Mouse (Mus musculus) monocyte, adult 5-6 weeks (primary cell): Measurements from ENCODE around the gene Ppp6r1. TPM values are rescaled to one million over a fixed set of nuclear protein-coding genes. Genes with fewer than 3 reads are reported as not detected.

ENCODE experiments used
- ATAC-seq: fragments of 153-309, 156-312 bp; replicated peaks from 2 replicates; pipeline ENCODE4 v1.8.0; 2017; ENCODE audit warnings: mild to moderate bottlenecking; ENCODE audit not compliant: low TSS enrichment, insufficient number of reproducible peaks, severe bottlenecking, poor library complexity, low FRiP score
- total RNA-seq: library from RNA; stranded (forward); fragments of 200-1000, 200-491, 200-594 nt; gene quantifications from 3 replicates; pipeline ENCODE4 v1.2.3, GENCODE M21; 2017

Ppp6r1 gene
- total RNA-seq, 1 experiment from 2014 or later = 101 TPM

- ATAC-seq = no peak
Observed at GRCm38 (mm10) chr7:4659911-4660443, 1.2 kb upstream of the Ppp6r1 start.

DNA sequence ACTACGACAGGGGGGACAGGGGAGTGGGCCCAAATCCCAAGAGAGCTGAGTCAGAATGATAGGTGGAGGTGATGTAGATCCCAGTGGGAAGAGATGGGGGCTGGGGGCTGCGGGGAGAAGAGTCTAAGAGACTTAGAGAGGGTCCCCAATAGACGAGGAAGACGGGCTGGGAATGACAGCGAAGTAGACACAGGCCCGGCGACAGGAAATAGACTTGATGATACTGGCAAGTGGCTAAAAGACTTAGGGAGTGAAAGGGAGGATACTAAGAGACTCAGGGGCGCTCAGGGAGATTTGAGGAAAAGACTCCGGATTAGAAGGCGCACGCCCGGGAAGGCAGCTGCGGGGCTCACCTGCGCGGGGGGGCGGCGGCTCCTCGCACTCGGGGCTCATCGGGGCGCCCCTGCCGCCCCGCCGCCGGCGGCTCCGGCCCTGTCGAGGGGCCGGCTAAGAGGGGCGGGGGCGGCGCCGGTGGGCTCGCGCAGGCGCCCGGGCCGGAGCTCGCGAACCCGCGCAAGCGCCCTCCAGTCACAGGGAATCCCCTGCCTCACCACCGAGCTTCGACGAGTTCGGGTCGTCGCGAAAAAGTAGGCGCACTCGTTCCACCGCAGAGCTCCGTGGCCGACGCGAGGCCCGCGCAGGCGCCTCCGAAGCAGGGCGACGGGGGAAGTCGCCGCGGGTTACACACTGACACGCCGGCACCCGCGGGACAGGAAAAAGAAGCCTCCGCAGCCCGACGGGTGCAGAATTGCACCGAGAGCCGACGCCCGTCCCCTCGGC is 501 bp downstream of the Ppp6r1 start:
- no peak for ATAC-seq

DNA sequence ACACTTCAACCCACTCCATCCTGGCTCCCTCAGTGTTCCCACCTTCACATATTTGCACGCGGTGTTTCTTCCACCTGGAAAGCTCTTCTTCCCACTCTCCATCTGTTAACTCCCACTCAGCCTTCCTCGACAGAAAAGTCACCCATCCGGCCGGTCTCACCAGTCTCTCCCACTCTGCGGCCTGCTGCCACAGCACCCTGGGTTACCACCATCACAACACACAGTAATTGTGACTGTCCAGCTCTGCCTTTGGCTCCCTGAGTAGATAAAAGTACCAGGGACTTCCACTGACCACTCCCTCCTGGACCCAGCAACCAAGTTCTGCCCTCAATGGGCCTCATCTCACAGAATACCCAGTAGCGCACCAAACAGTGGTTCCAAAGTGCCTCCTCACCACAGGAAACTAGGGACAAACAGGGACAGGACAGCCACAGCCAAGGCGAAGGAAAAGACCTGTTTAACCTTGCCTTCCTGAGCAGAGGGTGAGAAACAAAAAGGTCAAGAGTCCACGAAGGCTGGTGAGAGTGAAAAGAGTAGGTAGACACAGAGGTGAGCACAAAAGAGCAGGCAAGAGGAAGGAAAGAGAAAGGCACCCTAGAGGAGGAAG is 1.2 kb downstream of the Ppp6r1 start:
- ATAC-seq = no peak

GRCm38 (mm10) chr7:4656818-4657217 is 2.0 kb downstream of the Ppp6r1 start:
- no peak for ATAC-seq

GRCm38 (mm10) chr7:4655916-4656315 is 2.9 kb downstream of the Ppp6r1 start:
- no peak for ATAC-seq

- no peak for ATAC-seq
Observed at GRCm38 (mm10) chr7:4655393-4655792, 3.4 kb downstream of the Ppp6r1 start.

- no peak for ATAC-seq
Observed at GRCm38 (mm10) chr7:4654221-4654620, 4.6 kb downstream of the Ppp6r1 start.

DNA sequence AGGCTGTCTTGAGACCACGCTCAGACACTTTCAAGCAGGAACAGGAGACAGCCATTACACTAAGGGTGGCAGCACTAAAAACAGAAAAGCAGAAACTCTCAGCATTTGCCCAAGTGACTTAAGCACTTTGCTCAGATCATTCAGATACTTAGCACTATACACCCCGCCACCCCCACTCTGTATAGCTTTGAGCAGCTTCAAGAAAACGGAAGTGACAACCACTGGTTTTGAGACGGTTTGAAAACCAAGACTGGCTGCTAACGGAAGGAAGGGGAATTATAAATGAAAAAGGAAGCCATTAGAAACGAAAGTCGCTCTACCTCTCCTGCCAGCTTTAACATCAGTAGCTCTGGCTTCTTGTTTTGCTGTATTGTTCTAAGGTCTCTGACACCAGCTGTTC is 5.0 kb downstream of the Ppp6r1 start:
- peak; percentile 79 for ATAC-seq

- ATAC-seq = no peak
Observed at GRCm38 (mm10) chr7:4653351-4653750, 5.5 kb downstream of the Ppp6r1 start.

DNA sequence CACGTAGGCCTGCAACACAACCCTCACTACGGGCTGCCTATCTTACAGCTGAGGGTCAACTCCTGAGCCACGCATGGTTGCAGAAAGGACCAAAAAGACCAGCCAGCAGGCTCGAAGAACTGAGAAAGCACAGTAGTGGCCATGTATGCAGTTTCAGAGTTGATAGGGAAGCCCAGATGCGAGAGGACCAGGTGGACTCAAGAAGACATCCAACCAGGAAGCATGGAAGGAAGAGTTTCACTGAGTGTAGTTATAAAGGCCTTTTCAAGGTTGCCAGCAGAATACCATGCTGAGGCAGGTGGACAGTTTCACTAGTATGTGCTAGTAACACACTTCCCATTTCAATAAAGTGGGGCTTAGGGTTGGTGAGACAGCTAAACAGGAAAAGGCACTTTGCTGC is 6.1 kb downstream of the Ppp6r1 start:
- no peak for ATAC-seq

DNA sequence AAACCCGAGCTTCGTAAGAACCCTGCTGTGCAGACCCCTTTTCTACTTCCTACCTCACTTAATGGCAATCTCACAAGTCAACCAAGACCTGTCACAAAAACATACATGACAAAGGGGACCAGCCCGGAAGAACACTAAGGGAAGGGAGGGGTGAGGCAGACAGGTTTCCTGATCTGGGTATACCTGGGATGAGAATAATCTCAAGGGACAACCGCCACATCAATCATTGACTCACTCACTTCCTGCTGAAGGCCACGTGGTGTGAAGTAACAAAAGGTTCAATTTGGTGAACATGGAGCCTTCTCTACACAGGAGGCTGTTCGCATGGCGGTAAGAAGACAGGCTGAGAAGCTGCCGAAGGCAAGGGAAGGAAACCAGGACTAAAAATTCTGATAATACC is 7.2 kb downstream of the Ppp6r1 start:
- ATAC-seq = no peak

- peak; percentile 11; the same call in 1 of the 2 replicates for ATAC-seq
Observed at GRCm38 (mm10) chr7:4647992-4648391, 10.8 kb downstream of the Ppp6r1 start.

DNA sequence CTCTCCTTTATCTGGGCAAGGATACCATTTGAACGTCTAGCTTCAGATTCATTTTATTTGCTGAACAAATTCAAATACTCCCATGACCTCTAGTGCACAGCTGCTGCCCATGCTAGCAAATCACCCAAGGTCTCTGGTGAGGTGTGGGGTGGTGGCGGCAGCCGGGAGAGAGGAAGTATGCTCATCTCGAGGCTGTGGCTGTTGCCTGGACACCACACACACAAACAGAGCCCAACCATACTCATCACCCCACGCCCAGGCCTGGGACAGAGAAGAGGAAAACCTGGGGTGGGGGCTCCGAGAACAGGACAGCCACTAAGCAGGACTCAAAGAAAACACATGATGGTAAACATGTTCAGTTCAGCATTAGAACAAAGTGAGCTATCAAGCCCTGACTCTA is 11.5 kb downstream of the Ppp6r1 start:
- peak; percentile 91 for ATAC-seq

DNA sequence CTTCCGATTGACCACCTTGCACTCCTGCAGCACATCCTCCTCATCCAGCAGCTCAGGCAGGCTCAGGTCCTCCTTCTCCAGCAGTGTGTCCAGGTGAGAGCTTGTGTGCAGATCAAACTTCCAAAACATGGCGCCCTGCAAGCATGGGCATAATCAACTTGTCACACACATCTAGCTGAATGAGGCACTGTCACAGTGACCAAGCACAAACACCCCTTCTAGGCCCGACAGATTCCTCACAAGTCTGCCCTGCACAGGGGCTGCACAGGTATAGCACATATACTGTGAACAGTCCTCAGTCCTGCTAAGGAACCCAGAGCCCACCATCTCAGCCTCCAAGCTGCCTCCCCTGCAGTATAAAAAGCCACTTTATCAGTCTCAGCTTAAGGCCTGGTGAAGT is 12.0 kb downstream of the Ppp6r1 start:
- ATAC-seq = no peak

DNA sequence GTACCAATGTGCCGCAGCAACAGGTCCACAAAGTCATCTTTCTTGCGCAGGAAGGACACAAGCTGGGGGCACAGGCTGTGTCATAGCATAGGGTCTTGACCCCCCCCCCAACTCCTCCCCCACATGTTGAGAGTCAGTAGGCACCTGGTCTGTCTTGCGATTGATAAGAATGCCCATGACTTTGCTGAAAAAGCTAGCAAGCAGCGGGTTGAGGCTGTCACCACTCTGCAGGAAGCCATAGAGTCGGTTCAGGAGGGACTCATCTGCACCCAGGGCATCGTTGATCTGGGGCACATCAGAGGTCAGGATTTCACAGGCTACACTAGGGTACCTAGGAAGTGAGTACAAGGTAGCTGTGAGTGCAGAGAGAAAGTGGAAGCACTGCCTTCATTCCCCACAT is 15.6 kb downstream of the Ppp6r1 start:
- no peak for ATAC-seq

- ATAC-seq = no peak
Observed at GRCm38 (mm10) chr7:4641956-4642355, 16.9 kb downstream of the Ppp6r1 start.

DNA sequence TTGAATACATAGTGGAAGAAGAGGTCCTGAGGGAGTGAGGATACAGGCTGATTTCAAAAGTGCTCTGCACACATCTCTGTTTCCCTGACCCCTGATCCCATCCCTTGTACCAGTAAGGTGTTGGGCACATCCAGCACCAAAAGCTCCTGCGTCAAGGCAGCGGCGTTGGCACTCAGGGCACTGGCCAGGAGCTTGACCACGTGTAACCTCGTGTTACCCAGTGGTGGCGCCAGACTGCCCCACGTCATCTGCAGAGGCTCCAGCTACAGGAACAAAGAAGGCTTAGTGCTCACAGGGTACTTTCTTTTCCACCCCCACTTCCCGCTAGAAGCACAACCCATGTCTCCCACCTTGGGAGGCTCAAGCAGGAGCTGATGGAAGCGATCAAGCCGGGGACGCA is 17.7 kb downstream of the Ppp6r1 start:
- no peak for ATAC-seq

- no peak for ATAC-seq
Observed at GRCm38 (mm10) chr7:4636179-4636578, 22.6 kb downstream of the Ppp6r1 start.

DNA sequence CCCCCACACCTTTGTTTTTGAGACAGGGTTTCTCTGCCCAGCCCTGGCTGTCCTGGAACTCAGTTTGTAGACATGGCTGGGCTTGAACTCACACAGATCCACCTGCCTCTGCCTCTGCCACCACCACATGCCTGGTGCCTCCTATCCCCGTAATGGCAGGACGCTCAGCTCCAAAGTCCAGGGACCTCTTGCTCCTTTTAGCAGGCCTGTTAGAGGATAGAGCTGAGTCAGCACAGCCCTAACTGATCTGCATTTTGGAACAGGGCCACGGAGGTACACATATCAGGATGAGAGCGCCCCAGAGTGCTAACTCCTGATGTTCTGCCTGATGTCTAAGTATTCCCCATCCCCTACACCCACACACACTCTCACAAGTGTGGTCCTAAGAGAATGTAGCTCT is 27.8 kb downstream of the Ppp6r1 start, which contains the start of gene Tmem86b:
Gene Tmem86b, minus strand, starts transcription at position 392 of the 400 bp plus-strand sequence.
- no peak for ATAC-seq

- no peak for ATAC-seq
Observed at GRCm38 (mm10) chr7:4630198-4630597, 28.6 kb downstream of the Ppp6r1 start.
